In genomic region chr6:114987966-114988618, GRCm38 (mm10) we compare ENCODE assay signal across 10 mouse cellular contexts. TPM values are rescaled to one million over a fixed set of nuclear protein-coding genes. Genes with fewer than 3 reads are reported as not detected.
DNase-seq lines count a peak whose midpoint lies in the region; ATAC-seq lines count a peak whose summit lies in the region.
"Had no signal": no experiment of that assay in that cellular context is flagged by ENCODE, and none has a peak within 500 bp of the region (broad histone marks: within the 10 kb centered on the region; RNA-seq: fewer than 3 reads in every experiment).

No protein-coding gene starts in this region.

- no peak overlapping the region for H3K4me3 ChIP-seq in embryonic facial prominence, embryonic 15.5 days (replicated peaks)
- H3K4me3 ChIP-seq: forebrain, embryonic 12.5 days; heart, embryonic 13.5 days had no signal

- 0 out of 2 replicates have a peak overlapping the region, but pooled peaks have one; percentile 4 for H3K9ac ChIP-seq in embryonic facial prominence, embryonic 15.5 days
- H3K9ac ChIP-seq: forebrain, embryonic 12.5 days; heart, embryonic 13.5 days had no signal

- H3K36me3 ChIP-seq in embryonic facial prominence, embryonic 15.5 days = no peaks in the 10 kb centered on the region
- H3K36me3 ChIP-seq: forebrain, embryonic 12.5 days; heart, embryonic 13.5 days had no signal

- peak; percentile 5 for DNase-seq in adrenal gland, adult 2 months
- DNase-seq in adrenal gland, adult (ENCODE audit: inconsistent age in 2 of 2, low spot score in 1 of 2) = no peak
- DNase-seq in kidney, postnatal 36 days = peak; percentile 33 to 37
- DNase-seq in lung, postnatal 4 days = peak; percentile 54 to 79
- DNase-seq in layer of hippocampus, adult 11-12 months (ENCODE audit: low spot score) = no peak
- DNase-seq in spleen, adult 12 weeks (ENCODE audit: low spot score) = no peak
- DNase-seq in cerebellum, postnatal 25 days = no peak

- H3K4me1 ChIP-seq in embryonic facial prominence, embryonic 15.5 days = peaks cover 32% of the 10 kb centered on the region
- H3K4me1 ChIP-seq: heart, embryonic 13.5 days had no signal

- H3K27ac ChIP-seq in embryonic facial prominence, embryonic 15.5 days (replicated peaks) = peak overlapping the region; percentile 91
- H3K27ac ChIP-seq: forebrain, embryonic 12.5 days; heart, embryonic 13.5 days had no signal

- ATAC-seq in embryonic facial prominence, embryonic 15.5 days (ENCODE audit: insufficient number of reproducible peaks, low FRiP score, low TSS enrichment, low read depth) = peak; percentile 86

- 48% methylated on average over 7 of the region's 7 CpGs for whole genome bisulfite sequencing in embryonic facial prominence, embryonic 15.5 days

- H3K27me3 ChIP-seq in embryonic facial prominence, embryonic 15.5 days = no peaks in the 10 kb centered on the region
- H3K27me3 ChIP-seq: forebrain, embryonic 12.5 days; heart, embryonic 13.5 days had no signal

- H3K4me2 ChIP-seq in embryonic facial prominence, embryonic 15.5 days (replicated peaks) = no peak overlapping the region
- H3K4me2 ChIP-seq: forebrain, embryonic 12.5 days; heart, embryonic 13.5 days had no signal

- no peaks in the 10 kb centered on the region for H3K9me3 ChIP-seq in embryonic facial prominence, embryonic 15.5 days (replicated peaks)
- H3K9me3 ChIP-seq: forebrain, embryonic 12.5 days; heart, embryonic 13.5 days had no signal

RNA-seq across cellular contexts. Expression of gene Vgll4, which starts 18.3 kb away (rescaled TPM):
- 10 to 100 TPM; 57.5 to 76.3 TPM for total RNA-seq in adrenal gland, adult 2 months (2021)
- polyA plus RNA-seq in adrenal gland, adult 2 months (2012; rRNA removed) = 55.2 and 60.2 TPM in 2 replicates
- polyA plus RNA-seq in embryonic facial prominence, embryonic 15.5 days (2015; fragmentation: Nextera tagmentation; extraction: Ambion mirVana) = 141 and 143 TPM in 2 replicates

RNA-seq across cellular contexts. Expression of gene Tamm41, which starts 49.6 kb away (rescaled TPM):
- total RNA-seq in adrenal gland, adult 2 months (2021) = 10 to 100 TPM; 14.2 to 15.0 TPM
- 28.8 and 32.0 TPM in 2 replicates for polyA plus RNA-seq in adrenal gland, adult 2 months (2012; rRNA removed)
- 51.9 and 54.7 TPM in 2 replicates for polyA plus RNA-seq in embryonic facial prominence, embryonic 15.5 days (2015; fragmentation: Nextera tagmentation; extraction: Ambion mirVana)

Comparison
In these comparisons a context has a peak if more than half of its experiments do, and no peak if none do; other contexts are left out.
1. DNase-seq: peak in adrenal gland, adult 2 months (single experiment), kidney, postnatal 36 days (2 of 2) and lung, postnatal 4 days (2 of 2); none in adrenal gland, adult (0 of 2), layer of hippocampus, adult 11-12 months (single experiment), spleen, adult 12 weeks (single experiment) and cerebellum, postnatal 25 days (0 of 2).